Mouse (Mus musculus) testis, adult 2 months (tissue): ENCODE results near the gene Rgs7.

Experiments
- CTCF ChIP-seq: fragments of 200-500 bp; IDR thresholded peaks from 2 replicates; pipeline ENCODE4 v1.5.1; 2012; ENCODE audit warnings: low read depth, mild to moderate bottlenecking, inconsistent platforms, low read length, moderate library complexity; ENCODE audit not compliant: control insufficient read depth, insufficient read depth, insufficient replicate concordance
- POLR2A ChIP-seq: fragments of 200-500 bp; IDR thresholded peaks from 2 replicates; pipeline ENCODE4 v1.6.1; 2012; ENCODE audit warnings: low read depth, mild to moderate bottlenecking, inconsistent platforms, low read length, moderate library complexity; ENCODE audit not compliant: control insufficient read depth

GRCm38 (mm10) chr1:175322781-175323180 is 169.5 kb downstream of the Rgs7 start:
- TF ChIP-seq POLR2A: no peak
- TF ChIP-seq CTCF: no peak
